Mouse (Mus musculus) heart, embryonic 14.5 days (tissue): ENCODE measurements at regions not wholly inside any gene's neighbourhood (a gene's known extent, or its start where the extent isn't known, plus 50 kb on each side); places are given as distances from the start of the nearest gene placed in this dataset.
A peak's percentile ranks its signal among the peaks of the same experiment; 100 is the strongest.

Experiments used
- ATAC-seq: fragments of 200-750 bp; cut with Nextera tagmentation; 2 replicates; pipeline ENCODE4 v1.8.0; 2017; ENCODE audit warnings: low read depth, moderate TSS enrichment; ENCODE audit not compliant: insufficient number of reproducible peaks, insufficient read depth, low FRiP score
- H3K27ac ChIP-seq, 2 experiments: fragments of 200-500 bp in 1 of 2; fragments of 300-500 bp in 1 of 2; sonication (generic) in 1 of 2; replicated peaks in 1 of 2; 2 replicates each; pipeline ENCODE4 v1.5.1; 2012 to 2014; ENCODE audit warnings: low read depth in 2 of 2, low read length in 2 of 2, control low read depth in 1 of 2, mild to moderate bottlenecking in 1 of 2, mixed read lengths in 1 of 2; ENCODE audit not compliant: control insufficient read depth in 1 of 2, insufficient read depth in 1 of 2
- H3K27me3 ChIP-seq: fragments of 300-500 bp; sonication (generic); 2 replicates; pipeline ENCODE4 v1.6.1; 2014; ENCODE audit warnings: mild to moderate bottlenecking, low read length, control low read depth; ENCODE audit not compliant: control insufficient read depth, insufficient read depth
- H3K36me3 ChIP-seq: fragments of 300-500 bp; sonication (generic); 2 replicates; pipeline ENCODE4 v1.6.1; 2014; ENCODE audit warnings: mild to moderate bottlenecking, control low read depth, low read length, mixed read lengths; ENCODE audit not compliant: control insufficient read depth, insufficient read depth
- H3K4me1 ChIP-seq, 2 experiments: fragments of 200-500 bp in 1 of 2; fragments of 300-500 bp in 1 of 2; sonication (generic) in 1 of 2; 2 replicates each; pipeline ENCODE4 v1.6.1; 2012 to 2014; ENCODE audit warnings: low read length in 2 of 2, control low read depth in 1 of 2, mixed read lengths in 1 of 2; ENCODE audit not compliant: control insufficient read depth in 2 of 2, insufficient read depth in 2 of 2
- H3K4me2 ChIP-seq: fragments of 300-500 bp; sonication (generic); 2 replicates; pipeline ENCODE4 v1.6.1; 2014; ENCODE audit warnings: mild to moderate bottlenecking, low read length
- H3K4me3 ChIP-seq, 2 experiments: fragments of 200-500 bp in 1 of 2; fragments of 300-500 bp in 1 of 2; sonication (generic) in 1 of 2; 2 replicates each; pipeline ENCODE4 v1.5.1; 2012 to 2014; ENCODE audit warnings: low read length in 2 of 2, mild to moderate bottlenecking in 2 of 2, control low read depth in 1 of 2, low read depth in 1 of 2, moderate library complexity in 1 of 2; ENCODE audit not compliant: control insufficient read depth in 1 of 2, insufficient read depth in 1 of 2
- H3K9ac ChIP-seq: fragments of 300-500 bp; sonication (generic); 2 replicates; pipeline ENCODE4 v1.6.1; 2014; ENCODE audit warnings: mild to moderate bottlenecking, low read length
- H3K9me3 ChIP-seq: fragments of 300-500 bp; sonication (generic); 2 replicates; pipeline ENCODE4 v1.6.1; 2016; ENCODE audit warnings: low read length, control low read depth; ENCODE audit not compliant: control insufficient read depth
- WGBS: fragments of 180-500 bp; shearing (Covaris S2); extraction: QIAGEN DNeasy Blood & Tissue Kit; methylation state at CpG from one replicate; pipeline ENCODE4 v1.1.7; 2014; 5-methylcytosine and 5-hydroxymethylcytosine counted together

DNA sequence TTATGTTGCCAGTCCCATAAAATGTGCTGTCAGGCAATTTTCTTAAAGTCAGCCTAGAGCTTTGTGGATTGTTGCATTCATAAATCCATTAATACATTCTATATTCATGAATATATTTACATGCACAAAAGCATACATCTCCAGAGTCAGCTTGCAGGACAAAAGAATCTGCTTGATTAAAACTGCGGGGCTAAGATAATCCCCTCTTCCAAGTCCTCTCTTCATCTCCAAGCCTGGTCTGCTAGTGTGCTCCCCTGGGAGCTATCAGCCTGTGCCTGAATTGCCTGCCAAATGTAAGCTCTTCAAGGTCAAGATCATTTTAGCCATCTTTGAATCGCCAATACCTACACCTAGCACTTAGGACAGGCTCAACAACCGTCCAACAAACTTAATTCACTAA lies 112.8 kb downstream of the Actbl2 start:
- Histone ChIP-seq H3K9ac (no peak overlapping the region), H3K9me3 (peaks cover 6% of the 10 kb centered on the region), H3K27ac (no peak overlapping the region), H3K4me2 (no peak overlapping the region), H3K36me3 (no peaks in the 10 kb centered on the region), H3K4me3 (no peak overlapping the region), H3K4me1 (0 out of 4 replicates have a peak, but pooled peaks cover 0 to 3% of the 10 kb centered on the region in 2 experiments), H3K27me3 (no peaks in the 10 kb centered on the region)
- no peak for ATAC-seq
- 46% methylated on average over 3 of the region's 3 CpGs for WGBS

DNA sequence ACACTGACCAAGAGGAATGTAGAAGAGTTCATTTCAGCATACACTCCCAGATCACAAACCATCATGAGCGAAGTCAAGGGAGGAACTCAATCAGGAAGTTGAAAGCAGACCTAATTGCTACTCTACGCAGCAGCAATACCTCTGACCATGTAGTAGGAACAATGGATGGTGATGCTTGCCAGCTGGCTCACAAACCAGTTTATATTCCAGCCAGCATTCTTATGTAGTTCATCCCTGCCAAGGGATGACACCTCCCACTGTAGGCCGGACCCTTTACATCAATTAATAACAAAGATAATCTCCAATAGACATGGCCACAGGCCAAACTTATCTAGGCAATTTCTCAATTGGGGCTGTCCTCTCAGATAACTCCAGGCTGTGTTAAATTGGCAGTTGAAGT lies 115.1 kb downstream of the Actbl2 start:
- WGBS, result 57% methylated on average over 3 of the region's 3 CpGs
- Histone ChIP-seq H3K4me2 (no peak overlapping the region), H3K36me3 (no peaks in the 10 kb centered on the region), H3K9ac (no peak overlapping the region), H3K4me3 (no peak overlapping the region), H3K9me3 (peaks cover 6% of the 10 kb centered on the region), H3K27me3 (no peaks in the 10 kb centered on the region), H3K27ac (no peak overlapping the region), H3K4me1 (peaks cover 0 to 5% of the 10 kb centered on the region in 2 experiments; a peak in 1 of 4 replicates)
- no peak for ATAC-seq

DNA sequence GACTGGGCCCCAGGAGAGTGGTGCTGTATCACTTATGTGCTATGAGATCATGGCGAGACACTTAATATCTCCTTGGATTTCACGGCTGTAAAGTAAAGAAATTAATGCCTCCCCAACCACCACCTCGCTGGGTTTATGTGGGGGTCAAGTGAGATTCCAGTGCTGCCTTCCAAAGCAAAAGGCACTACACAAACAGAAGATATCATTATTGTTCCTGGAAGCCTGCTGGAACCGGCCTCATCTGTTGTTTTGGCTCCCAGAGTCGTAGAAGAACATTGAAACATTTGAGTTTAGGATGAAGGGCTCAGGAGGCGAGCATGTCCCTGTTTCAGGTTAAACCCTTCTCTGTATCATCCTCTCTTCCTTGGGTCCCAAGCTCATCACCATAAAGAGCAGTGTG lies 116.6 kb downstream of the Gpbp1 start:
- Histone ChIP-seq H3K36me3 (no peaks in the 10 kb centered on the region), H3K27me3 (no peaks in the 10 kb centered on the region), H3K9me3 (no peaks in the 10 kb centered on the region), H3K4me1 (peaks cover 0 to 5% of the 10 kb centered on the region in 2 experiments; a peak in 1 of 4 replicates), H3K4me3 (no peak overlapping the region), H3K27ac (peak overlapping the region in 1 of 2 experiments; percentile 42; a peak in 1 of 4 replicates), H3K9ac (no peak overlapping the region), H3K4me2 (no peak overlapping the region)
- WGBS, result 59% methylated on average over 6 of the region's 6 CpGs
- ATAC-seq, result no peak

DNA sequence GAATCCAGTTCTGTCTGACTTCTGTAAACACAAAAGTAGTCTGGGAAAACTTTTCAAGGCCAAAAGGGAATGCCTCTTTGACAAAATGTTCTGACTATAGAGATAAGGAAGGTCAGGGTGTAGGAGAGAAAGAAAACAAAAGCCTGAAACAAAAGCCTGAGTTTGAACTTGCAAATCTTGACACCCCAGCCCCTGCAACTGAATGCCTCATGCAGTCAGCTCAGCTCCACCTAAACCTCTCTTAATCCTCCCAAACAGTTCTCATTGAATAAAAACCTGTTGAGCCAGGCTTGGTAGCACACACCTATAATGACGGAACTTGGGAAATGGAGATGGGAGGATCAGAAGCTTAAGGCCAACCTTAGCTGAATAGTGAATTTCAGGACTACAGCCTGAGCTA lies 116.1 kb downstream of the Gpbp1 start:
- WGBS, result 54% methylated on average over 1 of the region's 1 CpGs
- Histone ChIP-seq H3K27me3 (no peaks in the 10 kb centered on the region), H3K27ac (0 out of 4 replicates have a peak overlapping the region, but pooled peaks have one; percentile 3 to 42), H3K4me3 (no peak overlapping the region), H3K36me3 (no peaks in the 10 kb centered on the region), H3K9me3 (no peaks in the 10 kb centered on the region), H3K9ac (no peak overlapping the region), H3K4me1 (peaks cover 0 to 5% of the 10 kb centered on the region in 2 experiments; a peak in 1 of 4 replicates), H3K4me2 (no peak overlapping the region)
- no peak for ATAC-seq
